Mouse (Mus musculus) midbrain, embryonic 11.5 days (tissue): ENCODE measurements at regions not wholly inside any gene's neighbourhood (a gene's known extent, or its start where the extent isn't known, plus 50 kb on each side); places are given as distances from the start of the nearest gene placed in this dataset.

Experiments used
- ATAC-seq: fragments of 200-750 bp; cut with Nextera tagmentation; 2 replicates; pipeline ENCODE4 v1.8.0; 2017; ENCODE audit warnings: moderate TSS enrichment, moderate library complexity; ENCODE audit not compliant: low FRiP score
- DNase-seq: peaks from one replicate; pipeline ENCODE4 v3.0.0; 2015; ENCODE audit warnings: low spot score; ENCODE audit errors: missing footprints
- H3K27ac ChIP-seq: fragments of 300-500 bp; sonication (generic); 2 replicates; pipeline ENCODE4 v1.5.1; 2014; ENCODE audit warnings: low read depth, low read length
- H3K27me3 ChIP-seq: fragments of 300-500 bp; sonication (generic); 2 replicates; pipeline ENCODE4 v1.6.1; 2014; ENCODE audit warnings: mild to moderate bottlenecking, low read length, moderate library complexity, mixed read lengths; ENCODE audit not compliant: control insufficient read depth, insufficient read depth
- H3K36me3 ChIP-seq: fragments of 300-500 bp; sonication (generic); 2 replicates; pipeline ENCODE4 v1.6.1; 2014; ENCODE audit warnings: mild to moderate bottlenecking, low read length, moderate library complexity, mixed read lengths; ENCODE audit not compliant: control insufficient read depth, insufficient read depth
- H3K4me1 ChIP-seq: fragments of 300-500 bp; sonication (generic); 2 replicates; pipeline ENCODE4 v1.6.1; 2014; ENCODE audit warnings: low read length; ENCODE audit not compliant: control insufficient read depth, insufficient read depth
- H3K4me2 ChIP-seq: fragments of 300-500 bp; sonication (generic); 2 replicates; pipeline ENCODE4 v1.6.1; 2014; ENCODE audit warnings: mild to moderate bottlenecking, moderate library complexity
- H3K4me3 ChIP-seq: fragments of 300-500 bp; sonication (generic); 2 replicates; pipeline ENCODE4 v1.5.1; 2014; ENCODE audit warnings: low read depth, low read length
- H3K9ac ChIP-seq: fragments of 300-500 bp; sonication (generic); 2 replicates; pipeline ENCODE4 v1.6.1; 2014; ENCODE audit warnings: low read length
- H3K9me3 ChIP-seq: fragments of 300-500 bp; sonication (generic); 2 replicates; pipeline ENCODE4 v1.6.1; 2016; ENCODE audit warnings: low read length; ENCODE audit not compliant: control insufficient read depth
- WGBS: fragments of 180-500 bp; shearing (Covaris S2); extraction: QIAGEN DNeasy Blood & Tissue Kit; methylation state at CpG from one replicate; pipeline ENCODE4 v1.1.7; 2014; 5-methylcytosine and 5-hydroxymethylcytosine counted together

DNA sequence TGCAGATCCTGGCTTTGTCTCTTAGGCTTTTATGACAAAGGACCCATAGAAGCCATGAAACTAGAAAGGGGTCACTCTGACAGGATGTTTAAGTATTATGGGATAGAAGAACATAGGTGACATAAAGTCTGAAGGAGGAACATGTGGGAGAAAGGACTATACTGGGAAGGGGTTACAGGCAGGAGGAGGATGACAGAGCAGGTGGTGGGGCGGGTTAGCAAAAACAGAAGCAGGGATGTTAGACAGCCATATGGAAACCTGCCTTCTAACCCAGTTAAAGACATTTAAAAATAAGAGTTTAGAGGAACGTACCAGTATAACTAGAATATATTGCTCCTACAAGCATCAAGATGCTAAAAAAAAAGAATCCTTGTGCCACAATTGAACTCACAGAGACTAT, 438.9 kb upstream of the Htr2a start:
- ATAC-seq, result no peak
- 94% methylated on average over 2 of the region's 2 CpGs for WGBS

DNA sequence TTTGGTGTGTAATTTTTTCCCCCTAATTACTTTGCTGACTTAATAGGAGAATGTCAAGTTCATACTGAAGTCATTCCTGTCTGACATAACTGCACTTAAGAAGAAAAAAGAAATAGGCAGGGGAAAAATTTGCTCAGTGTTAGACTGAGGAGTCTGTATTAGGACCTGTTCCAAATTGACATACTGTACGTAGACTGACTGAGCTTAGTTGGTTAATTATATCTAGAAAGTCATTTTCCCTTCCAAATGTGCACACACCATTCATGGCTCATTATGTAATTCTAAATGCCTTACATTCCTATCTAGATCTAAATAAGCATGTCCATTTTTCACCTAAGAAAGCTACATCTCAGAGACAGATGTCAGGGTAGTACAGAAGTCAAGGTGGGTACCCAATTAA, 435.6 kb upstream of the Htr2a start:
- H3K9me3 ChIP-seq, result no peaks in the 10 kb centered on the region
- no peak overlapping the region for H3K4me3 ChIP-seq
- H3K4me2 ChIP-seq, result no peak overlapping the region
- no peak overlapping the region for H3K27ac ChIP-seq
- DNase-seq (no peak), ATAC-seq (no peak)
- H3K9ac ChIP-seq, result no peak overlapping the region
- no peaks in the 10 kb centered on the region for H3K4me1 ChIP-seq
- no peaks in the 10 kb centered on the region for H3K27me3 ChIP-seq
- WGBS, result 79% methylated on average over 1 of the region's 1 CpGs
- H3K36me3 ChIP-seq, result no peaks in the 10 kb centered on the region

More for the DNA sequence above, 438.9 kb upstream of the Htr2a start:
- no peaks in the 10 kb centered on the region for H3K4me1 ChIP-seq
- no peaks in the 10 kb centered on the region for H3K36me3 ChIP-seq
- H3K4me3 ChIP-seq, result no peak overlapping the region
- no peak overlapping the region for H3K4me2 ChIP-seq
- no peaks in the 10 kb centered on the region for H3K9me3 ChIP-seq
- H3K9ac ChIP-seq, result no peak overlapping the region
- H3K27ac ChIP-seq, result no peak overlapping the region
- H3K27me3 ChIP-seq, result no peaks in the 10 kb centered on the region
- no peak for DNase-seq

DNA sequence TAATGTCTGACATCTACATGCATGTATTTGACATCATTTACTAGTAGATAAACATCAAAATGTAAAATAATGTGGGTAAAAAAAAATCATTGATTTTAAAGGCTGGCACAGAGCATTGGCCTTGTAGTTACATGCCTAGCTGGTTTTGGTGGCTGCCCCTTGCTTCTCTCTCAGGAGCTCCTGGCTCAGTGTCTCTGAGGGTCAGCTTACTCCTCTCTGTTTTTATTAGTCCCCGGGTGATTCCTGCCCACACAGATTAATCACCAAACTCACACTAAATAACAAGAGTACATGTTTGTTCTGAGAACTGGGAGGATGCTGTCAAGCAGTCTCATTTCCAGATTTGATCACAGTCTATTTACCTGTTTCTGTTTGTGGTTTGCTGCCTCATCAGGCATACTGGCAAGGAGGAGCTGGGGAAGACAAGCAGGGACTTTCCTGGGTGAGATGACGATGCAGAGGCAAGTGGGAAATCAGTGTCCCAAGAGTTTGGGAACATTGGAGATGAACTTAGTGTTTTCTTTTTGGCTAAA, 422.7 kb upstream of the Htr2a start:
- Histone ChIP-seq H3K9me3 (no peaks in the 10 kb centered on the region), H3K4me2 (no peak overlapping the region), H3K36me3 (no peaks in the 10 kb centered on the region), H3K4me3 (no peak overlapping the region), H3K27me3 (no peaks in the 10 kb centered on the region), H3K4me1 (no peaks in the 10 kb centered on the region), H3K9ac (no peak overlapping the region), H3K27ac (no peak overlapping the region)
- DNase-seq, result no peak
- WGBS, result 82% methylated on average over 2 of the region's 2 CpGs
- no peak for ATAC-seq

DNA sequence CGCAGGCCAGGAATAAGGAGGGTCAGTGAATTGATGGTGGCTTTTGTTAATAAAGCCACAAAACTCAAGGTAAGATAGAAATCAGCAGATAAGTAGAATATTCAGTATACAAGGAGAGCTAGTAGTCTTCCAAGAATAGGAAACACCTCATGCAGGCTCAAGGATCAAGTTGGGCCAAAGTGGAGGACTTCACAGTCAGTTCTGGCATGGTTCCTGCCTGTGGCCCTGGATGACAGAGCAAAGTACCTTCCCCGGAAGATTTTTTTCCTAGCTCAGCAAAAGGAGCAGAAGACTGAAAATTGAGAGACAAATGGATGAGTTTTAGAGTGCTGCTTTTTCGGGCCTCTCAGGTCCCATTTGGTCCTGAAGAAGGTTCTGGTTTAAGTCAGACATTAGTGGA, 420.9 kb upstream of the Htr2a start:
- Histone ChIP-seq H3K9me3 (no peaks in the 10 kb centered on the region), H3K4me2 (no peak overlapping the region), H3K36me3 (no peaks in the 10 kb centered on the region), H3K27me3 (no peaks in the 10 kb centered on the region), H3K9ac (no peak overlapping the region), H3K4me1 (no peaks in the 10 kb centered on the region), H3K4me3 (no peak overlapping the region), H3K27ac (no peak overlapping the region)
- ATAC-seq (no peak), DNase-seq (no peak)
- WGBS, result 86% methylated on average over 3 of the region's 3 CpGs

DNA sequence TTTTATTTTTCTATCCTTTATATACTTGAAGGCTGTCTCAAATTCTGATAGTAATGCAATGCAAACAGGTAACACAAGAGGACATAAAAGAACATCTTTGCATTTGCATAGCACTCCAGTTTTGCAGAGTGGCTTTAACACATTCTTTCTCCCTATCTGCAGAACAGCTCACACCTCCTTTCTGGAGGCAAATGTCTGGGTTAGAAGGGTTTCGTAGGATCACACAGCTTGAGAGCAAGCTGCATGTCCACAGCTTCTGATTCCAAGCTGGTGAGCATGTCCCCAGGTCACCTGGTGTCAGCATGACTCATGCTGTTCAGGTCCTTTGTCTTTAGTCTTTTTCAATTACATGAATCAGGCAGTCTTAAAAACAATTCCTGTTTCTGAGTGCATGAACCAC, 418.5 kb upstream of the Htr2a start:
- H3K4me3 ChIP-seq, result no peak overlapping the region
- 85% methylated on average over 1 of the region's 1 CpGs for WGBS
- no peak overlapping the region for H3K4me2 ChIP-seq
- no peaks in the 10 kb centered on the region for H3K9me3 ChIP-seq
- H3K4me1 ChIP-seq, result no peaks in the 10 kb centered on the region
- no peak overlapping the region for H3K27ac ChIP-seq
- H3K27me3 ChIP-seq, result no peaks in the 10 kb centered on the region
- H3K9ac ChIP-seq, result no peak overlapping the region
- no peaks in the 10 kb centered on the region for H3K36me3 ChIP-seq
- DNase-seq (no peak), ATAC-seq (no peak)

DNA sequence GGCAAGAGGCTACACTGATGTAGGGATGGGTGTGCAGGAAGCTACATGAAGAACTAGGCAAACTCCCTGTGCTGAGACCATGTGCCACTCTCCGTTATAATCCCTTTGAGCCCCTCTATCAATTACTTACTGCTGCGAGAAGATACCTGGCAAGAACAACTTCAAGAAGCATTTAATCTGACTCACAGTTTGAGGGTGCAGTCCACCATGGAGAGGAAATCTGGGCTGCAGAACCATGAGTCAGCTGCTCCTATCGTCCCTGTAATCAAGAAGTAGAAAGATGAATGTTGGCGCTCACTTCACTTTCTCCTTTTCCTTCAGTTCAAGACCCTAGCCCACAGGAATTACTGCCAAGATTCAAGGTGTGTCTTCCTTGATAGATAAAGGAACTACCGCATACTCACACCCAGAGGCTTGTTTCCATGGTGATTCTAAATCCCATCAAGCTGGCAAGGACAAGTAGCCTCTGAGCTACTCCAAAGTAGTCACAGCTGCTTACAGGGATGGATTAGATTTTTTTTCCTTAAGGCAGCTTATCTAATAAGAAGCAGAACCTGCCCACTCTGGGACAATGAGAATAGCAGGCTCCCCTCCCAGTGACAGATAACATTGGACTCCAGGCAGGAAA, 411.0 kb upstream of the Htr2a start:
- no peaks in the 10 kb centered on the region for H3K4me1 ChIP-seq
- no peak for ATAC-seq
- no peak overlapping the region for H3K27ac ChIP-seq
- 65% methylated on average over 5 of the region's 5 CpGs for WGBS
- H3K27me3 ChIP-seq, result no peaks in the 10 kb centered on the region
- no peak overlapping the region for H3K4me3 ChIP-seq
- no peaks in the 10 kb centered on the region for H3K36me3 ChIP-seq
- no peaks in the 10 kb centered on the region for H3K9me3 ChIP-seq
- H3K4me2 ChIP-seq, result no peak overlapping the region
- DNase-seq, result no peak
- no peak overlapping the region for H3K9ac ChIP-seq

DNA sequence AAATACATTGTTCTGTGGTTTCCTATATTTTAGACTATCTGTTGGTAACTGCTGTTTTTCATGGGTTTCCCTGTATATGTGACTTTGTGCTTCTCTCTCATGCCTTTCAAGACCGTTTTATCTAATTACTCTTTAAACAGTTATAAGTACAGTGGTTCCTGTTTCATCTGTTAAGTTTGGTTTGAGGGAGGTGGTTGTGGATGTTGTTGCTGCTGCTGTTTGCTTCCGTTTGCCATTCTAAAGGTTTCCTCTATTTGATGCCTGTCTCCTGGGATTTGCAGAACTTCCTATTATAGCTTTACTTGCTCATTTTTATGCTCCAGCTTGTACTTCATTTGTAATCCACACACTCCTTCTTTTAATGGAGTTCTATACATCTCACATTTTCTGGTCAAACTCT, 400.4 kb upstream of the Htr2a start:
- Histone ChIP-seq H3K4me1 (no peaks in the 10 kb centered on the region), H3K36me3 (no peaks in the 10 kb centered on the region), H3K4me2 (no peak overlapping the region), H3K9ac (no peak overlapping the region), H3K27me3 (no peaks in the 10 kb centered on the region), H3K4me3 (no peak overlapping the region), H3K27ac (no peak overlapping the region), H3K9me3 (no peaks in the 10 kb centered on the region)
- no peak for DNase-seq
- 80% methylated on average over 2 of the region's 2 CpGs for WGBS
- no peak for ATAC-seq

DNA sequence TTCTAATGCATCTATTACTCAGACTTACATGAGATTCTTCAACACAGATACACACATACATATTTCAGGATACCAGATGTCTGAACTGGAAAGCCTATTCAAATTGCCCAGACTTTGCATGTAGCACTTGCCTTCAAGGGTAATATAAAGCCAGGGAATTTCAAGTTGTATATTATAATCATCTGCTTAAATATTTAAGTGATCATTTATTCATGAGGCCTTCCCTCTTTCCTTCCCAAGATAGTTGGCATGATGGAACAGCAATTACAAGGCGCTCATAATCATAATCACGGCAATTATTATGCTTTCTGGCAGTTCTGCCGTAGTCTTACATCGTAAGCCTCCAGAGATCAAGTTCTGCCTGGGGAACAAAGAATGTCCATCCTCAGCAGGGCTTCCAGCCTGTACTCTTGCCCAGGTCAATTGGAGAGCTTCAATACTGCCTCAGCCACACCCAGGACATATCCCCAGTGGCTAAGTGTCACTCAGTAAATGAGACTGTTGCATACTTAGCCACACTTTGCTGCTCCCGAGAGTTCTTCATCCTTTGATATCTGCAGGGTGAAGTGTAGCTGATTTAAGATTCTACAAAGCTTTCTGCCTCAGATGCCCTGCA, 391.3 kb upstream of the Htr2a start:
- Histone ChIP-seq H3K9ac (no peak overlapping the region), H3K9me3 (no peaks in the 10 kb centered on the region), H3K27ac (no peak overlapping the region), H3K4me3 (no peak overlapping the region), H3K4me2 (no peak overlapping the region), H3K4me1 (no peaks in the 10 kb centered on the region), H3K27me3 (no peaks in the 10 kb centered on the region), H3K36me3 (no peaks in the 10 kb centered on the region)
- 89% methylated on average over 5 of the region's 5 CpGs for WGBS
- no peak for ATAC-seq
- DNase-seq, result no peak

DNA sequence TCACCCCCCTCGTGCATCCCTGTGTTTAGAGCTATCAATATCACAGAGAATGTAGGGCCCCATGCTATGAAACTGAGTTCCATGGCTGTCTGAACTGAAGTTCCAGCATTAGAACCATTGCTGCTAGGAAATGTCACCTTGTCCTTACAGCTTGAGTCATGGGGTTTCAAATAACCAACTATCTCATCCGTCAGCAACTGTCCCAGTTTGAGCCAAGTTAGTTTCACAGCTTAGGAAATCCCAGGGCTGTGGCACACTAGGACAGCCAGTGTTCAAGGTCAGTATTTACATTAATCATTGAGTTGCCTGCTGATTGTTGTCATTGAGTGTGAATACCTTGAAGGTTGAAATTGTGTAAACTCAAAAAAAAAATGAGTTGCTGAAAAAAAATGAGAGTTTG, 390.6 kb upstream of the Htr2a start:
- no peak overlapping the region for H3K4me3 ChIP-seq
- DNase-seq, result no peak

More for the DNA sequence above, 390.6 kb upstream of the Htr2a start:
- no peaks in the 10 kb centered on the region for H3K36me3 ChIP-seq
- no peak for ATAC-seq
- H3K4me2 ChIP-seq, result no peak overlapping the region
- H3K27ac ChIP-seq, result no peak overlapping the region
- H3K4me1 ChIP-seq, result no peaks in the 10 kb centered on the region
- 72% methylated on average over 2 of the region's 2 CpGs for WGBS
- no peaks in the 10 kb centered on the region for H3K9me3 ChIP-seq
- no peak overlapping the region for H3K9ac ChIP-seq
- H3K27me3 ChIP-seq, result no peaks in the 10 kb centered on the region
